Comparison of ENCODE assay signal across 8 mouse cellular contexts in the genomic region with DNA sequence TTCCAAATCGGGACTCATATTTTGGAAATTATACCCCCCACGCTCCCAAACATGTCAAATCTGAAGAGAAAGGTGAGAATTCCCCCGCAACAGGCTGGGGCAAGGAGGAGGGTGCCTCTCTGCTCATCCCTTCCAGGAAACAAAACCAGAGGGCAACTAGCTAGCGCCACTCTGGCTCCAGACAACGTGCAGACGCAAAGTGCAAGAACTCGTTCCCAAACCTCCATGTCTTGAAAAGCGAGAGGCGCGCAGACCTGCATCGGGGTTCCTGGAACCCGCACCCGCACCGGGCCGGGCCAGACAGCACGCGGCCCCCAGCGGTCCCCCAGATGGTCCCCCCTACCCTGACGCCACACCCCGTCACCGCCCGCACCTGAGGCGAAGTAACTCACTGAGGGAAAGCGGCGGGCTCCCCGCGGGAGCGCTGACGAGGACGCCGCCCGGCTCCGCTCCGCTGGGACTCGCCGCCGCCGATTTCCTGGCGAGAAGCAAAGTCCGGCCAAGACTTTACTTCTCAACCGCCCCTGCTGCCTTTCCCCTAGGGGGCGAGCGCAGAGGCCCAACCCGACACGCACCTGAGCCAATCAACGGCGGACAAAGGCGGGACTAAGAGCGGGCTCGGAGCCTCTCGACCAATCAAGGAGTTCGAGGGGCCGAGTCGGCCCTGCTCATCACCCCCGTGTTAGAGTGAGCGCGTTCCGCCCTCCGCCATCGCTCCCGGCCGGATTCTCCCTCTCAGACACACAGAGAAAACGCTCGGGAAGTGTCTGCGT. TPM values are rescaled to one million over a fixed set of nuclear protein-coding genes. Genes with fewer than 3 reads are reported as not detected.
A peak's percentile ranks its signal among the peaks of the same experiment; 100 is the strongest.
DNase-seq lines count a peak whose midpoint lies in the region; ATAC-seq and TF ChIP-seq lines count a peak whose summit lies in the region.

A gene (minus strand): TSS at position 561 of the 773 bp plus-strand sequence.

- TF ChIP-seq POLR2A in ES-Bruce4 (IDR thresholded peaks at IDR 0.05; ENCODE audit: insufficient read depth, low read length): no peak

- intact Hi-C loops in heart, postnatal 10 days (cut with DNase I): loop anchor here (2.0 to 10.0 kb wide), 3 partner anchors 39 to 241 kb away; a partner anchor contains a TSS

- peak within 1 kb of the TSS; percentile 89 for H3K4me2 ChIP-seq in forebrain, embryonic 13.5 days
- peak within 1 kb of the TSS; percentile 89 for H3K4me2 ChIP-seq in liver, postnatal 0 days (ENCODE audit: low read depth, low read length)
- H3K4me2 ChIP-seq in neural tube, embryonic 14.5 days (ENCODE audit: low read depth, low read length): peak within 1 kb of the TSS; percentile 94

- DNase-seq in heart, postnatal 10 days: peak; percentile 99
- DNase-seq in large intestine, adult 2 months (ENCODE audit: low read depth, low spot score): peak; percentile 98
- peak; percentile 97 for DNase-seq in liver, postnatal 0 days
- peak; percentile 97 for DNase-seq in testis, postnatal 10 days (ENCODE audit: low spot score)

- peak; percentile 26 for TF ChIP-seq CTCF in ES-Bruce4 (IDR thresholded peaks at IDR 0.05; ENCODE audit: low read depth, low read length)
- peak; percentile 83 for TF ChIP-seq CTCF in liver, postnatal 0 days (IDR thresholded peaks at IDR 0.05; ENCODE audit: low read depth)

- H3K36me3 ChIP-seq in ES-Bruce4 (ENCODE audit: control insufficient read depth, insufficient read depth, low read length, poor library complexity, severe bottlenecking): peaks cover 16% of the 10 kb centered on the region
- H3K36me3 ChIP-seq in forebrain, embryonic 13.5 days (ENCODE audit: poor library complexity, severe bottlenecking): peaks cover 7% of the 10 kb centered on the region; the same call in 1 of the 2 replicates
- 0 out of 2 replicates have a peak, but pooled peaks cover 8% of the 10 kb centered on the region for H3K36me3 ChIP-seq in liver, postnatal 0 days (replicated peaks; ENCODE audit: insufficient read depth, low read length)
- H3K36me3 ChIP-seq in neural tube, embryonic 14.5 days (ENCODE audit: control insufficient read depth, insufficient read depth, low read length): no peaks in the 10 kb centered on the region

- peak within 1 kb of the TSS; percentile 98 for H3K4me3 ChIP-seq in ES-Bruce4 (ENCODE audit: low read depth, low read length)
- H3K4me3 ChIP-seq in forebrain, embryonic 13.5 days: peak within 1 kb of the TSS; percentile 79
- H3K4me3 ChIP-seq in liver, postnatal 0 days (ENCODE audit: low read depth, low read length): peak within 1 kb of the TSS; percentile 68
- peak within 1 kb of the TSS; percentile 77 for H3K4me3 ChIP-seq in neural tube, embryonic 14.5 days (ENCODE audit: low read depth, low read length)

- ATAC-seq in cerebellum, adult (ENCODE audit: insufficient number of reproducible peaks, low FRiP score, low TSS enrichment): peak; percentile 94
- peak; percentile 99 for ATAC-seq in forebrain, embryonic 13.5 days
- peak; percentile 93 for ATAC-seq in liver, postnatal 0 days
- ATAC-seq in neural tube, embryonic 14.5 days (ENCODE audit: low read depth): peak; percentile 99

- TF ChIP-seq EP300 in ES-Bruce4 (IDR thresholded peaks at IDR 0.05; ENCODE audit: insufficient read depth, low read depth, low read length): no peak
- TF ChIP-seq EP300 in liver, postnatal 0 days (IDR thresholded peaks at IDR 0.05; ENCODE audit: low read depth): no peak

- no peaks in the 10 kb centered on the region for H3K27me3 ChIP-seq in ES-Bruce4 (ENCODE audit: control insufficient read depth, insufficient read depth, low read length, poor library complexity, severe bottlenecking)
- H3K27me3 ChIP-seq in forebrain, embryonic 13.5 days: no peaks in the 10 kb centered on the region
- no peaks in the 10 kb centered on the region for H3K27me3 ChIP-seq in liver, postnatal 0 days (ENCODE audit: insufficient read depth, low read length)
- H3K27me3 ChIP-seq in neural tube, embryonic 14.5 days (ENCODE audit: control insufficient read depth, insufficient read depth, low read length): no peaks in the 10 kb centered on the region

- H3K4me1 ChIP-seq in ES-Bruce4 (ENCODE audit: control insufficient read depth, insufficient read depth, low read length): no peaks in the 10 kb centered on the region
- peaks cover 21% of the 10 kb centered on the region for H3K4me1 ChIP-seq in forebrain, embryonic 13.5 days
- peaks cover 22% of the 10 kb centered on the region for H3K4me1 ChIP-seq in liver, postnatal 0 days (ENCODE audit: insufficient read depth)
- peaks cover 14% of the 10 kb centered on the region for H3K4me1 ChIP-seq in neural tube, embryonic 14.5 days (ENCODE audit: control insufficient read depth, insufficient read depth, low read length)

- no peaks in the 10 kb centered on the region for H3K9me3 ChIP-seq in ES-Bruce4 (replicated peaks; ENCODE audit: control insufficient read depth, insufficient read depth, low read length, poor library complexity, severe bottlenecking)
- no peaks in the 10 kb centered on the region for H3K9me3 ChIP-seq in forebrain, embryonic 13.5 days (replicated peaks)
- no peaks in the 10 kb centered on the region for H3K9me3 ChIP-seq in liver, postnatal 0 days (ENCODE audit: low read length)
- H3K9me3 ChIP-seq in neural tube, embryonic 14.5 days (ENCODE audit: control insufficient read depth, low read length): no peaks in the 10 kb centered on the region

- peak within 1 kb of the TSS; percentile 70 for H3K27ac ChIP-seq in ES-Bruce4 (ENCODE audit: insufficient read depth, low read length)
- peak within 1 kb of the TSS; percentile 89 for H3K27ac ChIP-seq in forebrain, embryonic 13.5 days
- H3K27ac ChIP-seq in liver, postnatal 0 days (ENCODE audit: low read depth): peak within 1 kb of the TSS; percentile 93
- peak within 1 kb of the TSS; percentile 82 for H3K27ac ChIP-seq in neural tube, embryonic 14.5 days (ENCODE audit: low read depth, low read length)

- H3K9ac ChIP-seq in ES-Bruce4 (ENCODE audit: low read depth, poor library complexity, severe bottlenecking): peak within 1 kb of the TSS; percentile 83
- H3K9ac ChIP-seq in forebrain, embryonic 13.5 days: peak within 1 kb of the TSS; percentile 85
- peak within 1 kb of the TSS; percentile 83 for H3K9ac ChIP-seq in liver, postnatal 0 days (replicated peaks)
- H3K9ac ChIP-seq in neural tube, embryonic 14.5 days (replicated peaks; ENCODE audit: low read depth, low read length): peak within 1 kb of the TSS; percentile 62

- WGBS in forebrain, embryonic 13.5 days: under 1% methylated on average over 65 of the region's 65 CpGs
- WGBS in large intestine, adult 2 months: under 1% methylated on average over 65 of the region's 65 CpGs
- WGBS in liver, postnatal 0 days (ENCODE audit: insufficient replicate concordance): 3% methylated on average over 65 of the region's 65 CpGs
- WGBS in neural tube, embryonic 14.5 days: under 1% methylated on average over 65 of the region's 65 CpGs

RNA-seq across cellular contexts. Expression of the gene that starts here (rescaled TPM):
- polyA plus RNA-seq in ES-Bruce4 (2011; ENCODE audit: insufficient read depth, insufficient read length, low read depth, missing spikeins): 9.0 and 9.9 TPM in 2 replicates
- 4.7 and 5.6 TPM in 2 replicates for polyA plus RNA-seq in forebrain, embryonic 13.5 days (2015; fragmentation: Nextera tagmentation; extraction: Ambion mirVana)
- total RNA-seq in heart, postnatal 10 days (2021): 10 to 100 TPM; 17.9 to 20.5 TPM
- polyA plus RNA-seq in large intestine, adult 2 months (2012; rRNA removed): 12.9 and 26.5 TPM in 2 replicates
- polyA plus RNA-seq in liver, postnatal 0 days (2015; fragmentation: Nextera tagmentation; extraction: Ambion mirVana): 5.4 and 6.9 TPM in 2 replicates
- polyA plus RNA-seq in neural tube, embryonic 14.5 days (2014; fragmentation: Nextera tagmentation; extraction: Ambion mirVana): 3.9 and 6.6 TPM in 2 replicates

Comparison
In these comparisons a context has a peak if more than half of its experiments do, and no peak if none do; other contexts are left out.
1. Peak in every context shown above with its lines: DNase-seq, ATAC-seq, H3K4me3 ChIP-seq and H3K27ac ChIP-seq.